Mouse (Mus musculus) MEL (cell line): ENCODE results near the gene Tmem69. TPM values are rescaled to one million over a fixed set of nuclear protein-coding genes. Genes with fewer than 3 reads are reported as not detected.

Source experiments
- DNase-seq: peaks from one replicate; pipeline ENCODE4 v3.0.0; 2011; ENCODE audit warnings: low read depth, low spot score
- H3K27ac ChIP-seq: 2 replicates; pipeline ENCODE4 v1.5.1; 2012; ENCODE audit warnings: low read depth, mild to moderate bottlenecking, control low read depth, low read length, moderate library complexity; ENCODE audit not compliant: control insufficient read depth
- H3K27me3 ChIP-seq, 2 experiments: fragments of 150-350 bp in 1 of 2; sonication (generic) in 1 of 2; 2 replicates each; pipeline ENCODE4 v1.6.1; 2012; ENCODE audit warnings: low read length in 2 of 2, mild to moderate bottlenecking in 2 of 2, improper control_type of control experiment in 1 of 2, moderate library complexity in 1 of 2; ENCODE audit not compliant: insufficient read depth in 2 of 2, control insufficient read depth in 1 of 2
- H3K36me3 ChIP-seq, 2 experiments: 2 replicates each; pipeline ENCODE4 v1.6.1; 2012 to 2014; ENCODE audit warnings: low read length in 2 of 2, improper control_type of control experiment in 1 of 2, inconsistent platforms in 1 of 2, mild to moderate bottlenecking in 1 of 2; ENCODE audit not compliant: insufficient read depth in 2 of 2, control insufficient read depth in 1 of 2
- H3K4me1 ChIP-seq, 2 experiments: fragments of 150-350 bp in 1 of 2; sonication (generic) in 1 of 2; 2 replicates each; pipeline ENCODE4 v1.6.1; 2012; ENCODE audit warnings: low read length in 2 of 2, improper control_type of control experiment in 1 of 2, mild to moderate bottlenecking in 1 of 2; ENCODE audit not compliant: insufficient read depth in 2 of 2, control insufficient read depth in 1 of 2
- H3K4me3 ChIP-seq, 2 experiments: fragments of 150-350 bp in 1 of 2; sonication (generic) in 1 of 2; 2 replicates each; pipeline ENCODE4 v1.5.1; 2012; ENCODE audit warnings: low read depth in 2 of 2, low read length in 2 of 2, mild to moderate bottlenecking in 2 of 2, moderate library complexity in 2 of 2, control low read depth in 1 of 2, improper control_type of control experiment in 1 of 2; ENCODE audit not compliant: control insufficient read depth in 1 of 2, insufficient read depth in 1 of 2
- H3K79me2 ChIP-seq: 2 replicates; pipeline ENCODE4 v1.6.1; 2012; ENCODE audit warnings: mild to moderate bottlenecking, low read length, moderate library complexity; ENCODE audit not compliant: control insufficient read depth, poor library complexity, insufficient read depth
- H3K9ac ChIP-seq: 2 replicates; pipeline ENCODE4 v1.6.1; 2012; ENCODE audit warnings: low read depth, mild to moderate bottlenecking, control low read depth, low read length, moderate library complexity; ENCODE audit not compliant: control insufficient read depth, poor library complexity, severe bottlenecking
- H3K9me3 ChIP-seq: fragments of 150-350 bp; sonication (generic); replicated peaks from 2 replicates; pipeline ENCODE4 v1.6.1; 2012; ENCODE audit warnings: mild to moderate bottlenecking, low read length, improper control_type of control experiment, moderate library complexity; ENCODE audit not compliant: insufficient read depth
- BHLHE40 ChIP-seq: IDR thresholded peaks from 2 replicates; pipeline ENCODE4 v1.6.1; 2012; ENCODE audit warnings: low read depth, mild to moderate bottlenecking, inconsistent platforms, low read length, improper control_type of control experiment, borderline replicate concordance
- CHD2 ChIP-seq: IDR thresholded peaks from 2 replicates; pipeline ENCODE4 v1.6.1; 2011; ENCODE audit warnings: low read length, improper control_type of control experiment
- CTCF ChIP-seq, 3 experiments: IDR thresholded peaks in 2 of 3; conservative IDR thresholded peaks in 1 of 3; 2 replicates each; pipeline ENCODE4 v1.5.1; 2011 to 2012; ENCODE audit warnings: low read length in 3 of 3, low read depth in 2 of 3, mild to moderate bottlenecking in 2 of 3, improper control_type of control experiment in 1 of 3, inconsistent platforms in 1 of 3, mixed read lengths in 1 of 3, moderate library complexity in 1 of 3; ENCODE audit not compliant: control insufficient read depth in 1 of 3, insufficient read depth in 1 of 3, poor library complexity in 1 of 3, severe bottlenecking in 1 of 3
- ELF1 ChIP-seq: IDR thresholded peaks from 2 replicates; pipeline ENCODE4 v1.6.1; 2014; ENCODE audit warnings: low read depth, mild to moderate bottlenecking, inconsistent platforms, low read length, improper control_type of control experiment, moderate library complexity
- EP300 ChIP-seq, 2 experiments: IDR thresholded peaks; 2 replicates each; pipeline ENCODE4 v1.6.1; 2011; ENCODE audit warnings: improper control_type of control experiment in 2 of 2, low read length in 2 of 2, low read depth in 1 of 2, mild to moderate bottlenecking in 1 of 2
- GATA1 ChIP-seq: IDR thresholded peaks from 2 replicates; pipeline ENCODE4 v1.6.1; 2011; ENCODE audit warnings: low read depth, low read length, improper control_type of control experiment
- HCFC1 ChIP-seq: IDR thresholded peaks from 2 replicates; pipeline ENCODE4 v1.6.1; 2012; ENCODE audit warnings: low read depth, mild to moderate bottlenecking, inconsistent platforms, low read length, improper control_type of control experiment, moderate library complexity
- JUND ChIP-seq: IDR thresholded peaks from 2 replicates; pipeline ENCODE4 v1.6.1; 2011; ENCODE audit warnings: low read depth, mild to moderate bottlenecking, improper control_type of control experiment, low read length
- KAT2A ChIP-seq: conservative IDR thresholded peaks from 2 replicates; pipeline ENCODE4 v1.6.1; 2012; ENCODE audit warnings: low read depth, low read length, improper control_type of control experiment, inconsistent platforms
- MAFK ChIP-seq: IDR thresholded peaks from 2 replicates; pipeline ENCODE4 v1.6.1; 2011; ENCODE audit warnings: low read depth, mild to moderate bottlenecking, low read length, improper control_type of control experiment, borderline replicate concordance
- MAX ChIP-seq: IDR thresholded peaks from 2 replicates; pipeline ENCODE4 v1.6.1; 2011; ENCODE audit warnings: low read length, improper control_type of control experiment
- MAZ ChIP-seq: IDR thresholded peaks from 2 replicates; pipeline ENCODE4 v1.6.1; 2012; ENCODE audit warnings: low read depth, mild to moderate bottlenecking, inconsistent platforms, low read length, improper control_type of control experiment
- MEF2A ChIP-seq: IDR thresholded peaks from 2 replicates; pipeline ENCODE4 v1.6.1; 2014; ENCODE audit warnings: low read depth, mild to moderate bottlenecking, inconsistent platforms, low read length, improper control_type of control experiment; ENCODE audit not compliant: poor library complexity, insufficient replicate concordance, severe bottlenecking; ENCODE audit errors: extremely low read depth
- MXI1 ChIP-seq: IDR thresholded peaks from 2 replicates; pipeline ENCODE4 v1.6.1; 2011; ENCODE audit warnings: mild to moderate bottlenecking, low read depth, low read length, improper control_type of control experiment
- NELFE ChIP-seq: IDR thresholded peaks from 2 replicates; pipeline ENCODE4 v1.6.1; 2011; ENCODE audit warnings: low read depth, low read length, improper control_type of control experiment
- NRF1 ChIP-seq: IDR thresholded peaks from 2 replicates; pipeline ENCODE4 v1.6.1; 2014; ENCODE audit warnings: low read depth, mild to moderate bottlenecking, inconsistent platforms, low read length, improper control_type of control experiment, moderate library complexity; ENCODE audit not compliant: poor library complexity, insufficient read depth, severe bottlenecking
- POLR2A ChIP-seq, 2 experiments: IDR thresholded peaks; 2 replicates each; pipeline ENCODE4 v1.6.1; 2011 to 2012; ENCODE audit warnings: low read length in 2 of 2, mild to moderate bottlenecking in 2 of 2, control low read depth in 1 of 2, improper control_type of control experiment in 1 of 2, low read depth in 1 of 2, moderate library complexity in 1 of 2; ENCODE audit not compliant: control insufficient read depth in 1 of 2, insufficient read depth in 1 of 2, poor library complexity in 1 of 2
- POLR2AphosphoS2 ChIP-seq: IDR thresholded peaks from 2 replicates; pipeline ENCODE4 v1.6.1; 2011; ENCODE audit warnings: low read length, improper control_type of control experiment
- RAD21 ChIP-seq: IDR thresholded peaks from 2 replicates; pipeline ENCODE4 v1.6.1; 2011; ENCODE audit warnings: mild to moderate bottlenecking, low read depth, low read length, improper control_type of control experiment
- RCOR1 ChIP-seq: IDR thresholded peaks from 2 replicates; pipeline ENCODE4 v1.6.1; 2012; ENCODE audit warnings: low read depth, mild to moderate bottlenecking, inconsistent platforms, low read length, improper control_type of control experiment
- SMC3 ChIP-seq: IDR thresholded peaks from 2 replicates; pipeline ENCODE4 v1.6.1; 2011; ENCODE audit warnings: low read depth, low read length, improper control_type of control experiment
- TAL1 ChIP-seq: IDR thresholded peaks from 2 replicates; pipeline ENCODE4 v1.6.1; 2012; ENCODE audit warnings: mild to moderate bottlenecking, inconsistent platforms, low read length, moderate library complexity, mixed read lengths
- TBP ChIP-seq: IDR thresholded peaks from 2 replicates; pipeline ENCODE4 v1.8.0; 2011; ENCODE audit warnings: low read depth, low read length, improper control_type of control experiment
- UBTF ChIP-seq: IDR thresholded peaks from 2 replicates; pipeline ENCODE4 v1.6.1; 2012; ENCODE audit warnings: low read depth, mild to moderate bottlenecking, inconsistent platforms, low read length, improper control_type of control experiment, moderate library complexity, borderline replicate concordance; ENCODE audit not compliant: insufficient read depth
- USF1 ChIP-seq: IDR thresholded peaks from 2 replicates; pipeline ENCODE4 v1.6.1; 2014; ENCODE audit warnings: low read depth, mild to moderate bottlenecking, inconsistent platforms, low read length, improper control_type of control experiment, moderate library complexity
- USF2 ChIP-seq, 2 experiments: IDR thresholded peaks; 2 replicates each; pipeline ENCODE4 v1.6.1; 2011 to 2012; ENCODE audit warnings: improper control_type of control experiment in 2 of 2, low read length in 2 of 2, borderline replicate concordance in 1 of 2, inconsistent platforms in 1 of 2, low read depth in 1 of 2, mild to moderate bottlenecking in 1 of 2; ENCODE audit not compliant: insufficient read depth in 1 of 2
- ZC3H11A ChIP-seq: IDR thresholded peaks from 2 replicates; pipeline ENCODE4 v1.6.1; 2012; ENCODE audit warnings: low read depth, mild to moderate bottlenecking, inconsistent platforms, low read length, improper control_type of control experiment
- ZKSCAN1 ChIP-seq: IDR thresholded peaks from 2 replicates; pipeline ENCODE4 v1.6.1; 2012; ENCODE audit warnings: low read depth, mild to moderate bottlenecking, inconsistent platforms, low read length, improper control_type of control experiment, moderate library complexity
- ZMIZ1 ChIP-seq: IDR thresholded peaks from 2 replicates; pipeline ENCODE4 v1.6.1; 2012; ENCODE audit warnings: low read depth, mild to moderate bottlenecking, inconsistent platforms, low read length, improper control_type of control experiment, moderate library complexity
- ZNF384 ChIP-seq: IDR thresholded peaks from 2 replicates; pipeline ENCODE4 v1.6.1; 2012; ENCODE audit warnings: low read depth, mild to moderate bottlenecking, inconsistent platforms, low read length, improper control_type of control experiment
- polyA plus RNA-seq, 2 experiments: library from polyadenylated mRNA; stranded (reverse) in 1 of 2; unstranded in 1 of 2; fragments of >175 nt in 1 of 2; fragments of >200 nt in 1 of 2; gene quantifications; 2 replicates each; pipeline versions ENCODE4 v1.2.1 to v1.2.4; 2012; ENCODE audit warnings: low replicate concordance in 2 of 2, low read depth in 1 of 2; ENCODE audit not compliant: insufficient read length in 2 of 2, insufficient read depth in 1 of 2, missing spikeins in 1 of 2
- total RNA-seq: library from RNA; depleted of rRNA; stranded (reverse); fragments of 300-350 nt; gene quantifications from 2 replicates; pipeline ENCODE4 v1.2.3, GENCODE M21; 2012

The Tmem69 gene
- total and polyA plus RNA-seq, 3 experiments: 7.8 to 153 (median 34.1) TPM

- no peak for TF ChIP-seq ZKSCAN1
- no peak for TF ChIP-seq CHD2
- TF ChIP-seq POLR2A (IDR thresholded peaks at IDR 0.05; ENCODE audit: control insufficient read depth in 1 of 2, insufficient read depth in 1 of 2, low read depth in 1 of 2, low read length in 2 of 2, poor library complexity in 1 of 2): peak; percentile 10 to 91; a peak in 3 of 4 replicates
- no peak for TF ChIP-seq SMC3
- peak; percentile 93 for TF ChIP-seq MAZ
- TF ChIP-seq, all 39 proteins: peak for 17
Observed at GRCm38 (mm10) chr4:116557306-116558121, 1.8 kb upstream of the Tmem69 start, which contains the start of gene Gpbp1l1 (continued).

- H3K9me3 ChIP-seq: no peaks in the 10 kb centered on the region
- 0 out of 4 replicates have a peak, but pooled peaks cover 0 to 2% of the 10 kb centered on the region in 2 experiments for H3K4me1 ChIP-seq
- peak overlapping the region; percentile 99 for H3K27ac ChIP-seq
- no peaks in the 10 kb centered on the region for H3K27me3 ChIP-seq
- peak overlapping the region; percentile 73 to 75 for H3K4me3 ChIP-seq
- H3K9ac ChIP-seq: peak overlapping the region; percentile 98
- peaks cover 43% of the 10 kb centered on the region for H3K79me2 ChIP-seq
- H3K36me3 ChIP-seq: peaks cover 0 to 23% of the 10 kb centered on the region in 2 experiments; a peak in 2 of 4 replicates
- DNase-seq: peak; percentile 97
- TF ChIP-seq GATA1 (no peak), ELF1 (no peak; the same call in none of the 2 replicates), CHD2 (no peak), EP300 (IDR thresholded peaks at IDR 0.05; ENCODE audit: low read depth in 1 of 2, low read length in 2 of 2) (no peak), TAL1 (no peak), RAD21 (no peak), TBP (peak; percentile 79), USF2 (IDR thresholded peaks at IDR 0.05; ENCODE audit: borderline replicate concordance in 1 of 2, insufficient read depth in 1 of 2, low read depth in 1 of 2, low read length in 2 of 2) (no peak), ZC3H11A (no peak), MAFK (no peak), CTCF (IDR thresholded peaks at IDR 0.05 in 2 of 3, conservative IDR thresholded peaks at IDR 0.05 in 1 of 3; ENCODE audit: control insufficient read depth in 1 of 3, insufficient read depth in 1 of 3, low read depth in 2 of 3, low read length in 3 of 3, poor library complexity in 1 of 3, severe bottlenecking in 1 of 3) (no peak), JUND (no peak), MAX (peak; percentile 9; the same call in 1 of the 2 replicates), HCFC1 (peak; percentile 95), USF1 (no peak), MAZ (no peak), MXI1 (no peak; the same call in 1 of the 2 replicates), POLR2A (IDR thresholded peaks at IDR 0.05; ENCODE audit: control insufficient read depth in 1 of 2, insufficient read depth in 1 of 2, low read depth in 1 of 2, low read length in 2 of 2, poor library complexity in 1 of 2) (peak in 1 of 2 experiments; percentile 94; a peak in 2 of 4 replicates), POLR2AphosphoS2 (peak; percentile 78; the same call in 1 of the 2 replicates), SMC3 (no peak), RCOR1 (no peak), BHLHE40 (no peak), ZMIZ1 (peak; percentile 65), MEF2A (no peak), NRF1 (peak; percentile 95), NELFE (peak; percentile 83), KAT2A (peak; percentile 86), UBTF (no peak), ZKSCAN1 (no peak), ZNF384 (no peak)
Observed at GRCm38 (mm10) chr4:116556561-116557305, 997 bp upstream of the Tmem69 start.
